Mouse (Mus musculus): ENCODE results near the gene Irf7.

The Irf7 gene

GRCm38 (mm10) chr7:141227796-141228195 is 38.5 kb downstream of the Irf7 start:
- in situ Hi-C loops (cut with MboI; ENCODE audit: low pct_unique_long_range_greater_than_20kb in 1 of 2, low sequenced_read_pairs in 2 of 2, unreplicated experiment in 1 of 2): no loop called here

- in situ Hi-C loops (cut with MboI; ENCODE audit: low pct_unique_long_range_greater_than_20kb in 1 of 2, low sequenced_read_pairs in 2 of 2, unreplicated experiment in 1 of 2): no loop called here
These were observed 39.7 kb downstream of the Irf7 start for GRCm38 (mm10) chr7:141226535-141226934.

DNA sequence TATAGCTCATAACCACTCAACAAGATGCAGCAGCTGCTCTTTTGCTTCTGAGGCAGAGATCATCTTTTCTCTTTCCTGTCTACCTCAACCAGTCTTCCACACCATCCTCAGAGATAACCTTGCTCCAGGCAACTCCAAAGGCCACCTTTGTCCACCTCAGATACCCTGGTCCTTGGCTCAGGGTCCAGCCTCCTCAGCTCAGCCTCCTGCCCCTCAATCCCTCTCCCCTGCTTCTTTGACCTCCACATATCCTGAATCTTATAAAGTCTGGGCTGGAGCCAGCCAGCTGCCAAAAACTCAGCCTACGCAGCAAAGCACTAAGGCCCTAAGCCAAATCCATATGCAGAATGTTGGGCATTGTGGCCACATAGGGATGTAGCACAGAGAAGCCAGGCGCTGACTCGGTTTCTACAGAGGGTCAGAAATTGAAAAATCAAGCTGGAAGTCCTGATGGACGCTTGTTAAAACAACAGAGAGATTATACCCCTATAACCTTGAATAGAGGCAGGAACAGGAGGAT is 43.5 kb downstream of the Irf7 start:
- in situ Hi-C loops (cut with MboI; ENCODE audit: low pct_unique_long_range_greater_than_20kb in 1 of 2, low sequenced_read_pairs in 2 of 2, unreplicated experiment in 1 of 2): no loop called here

DNA sequence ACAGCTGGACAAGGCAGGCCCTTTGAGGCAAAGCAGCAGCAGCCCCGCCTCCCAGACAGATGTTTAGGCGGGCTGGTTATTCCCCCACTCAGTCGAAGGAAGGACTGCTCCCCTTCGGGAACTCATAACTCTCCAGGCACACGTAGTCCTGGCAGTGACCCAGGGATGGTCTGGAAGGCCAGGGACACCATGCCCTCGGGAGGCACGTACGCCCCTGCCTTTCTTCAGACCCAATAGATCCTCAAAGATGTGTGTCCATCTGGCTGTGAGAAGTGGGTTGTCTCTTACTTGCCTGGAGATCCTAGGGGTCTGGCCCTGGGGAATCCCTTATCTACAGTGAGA is 44.2 kb downstream of the Irf7 start:
- in situ Hi-C loops (cut with MboI; ENCODE audit: low pct_unique_long_range_greater_than_20kb in 1 of 2, low sequenced_read_pairs in 2 of 2, unreplicated experiment in 1 of 2): no loop called here

DNA sequence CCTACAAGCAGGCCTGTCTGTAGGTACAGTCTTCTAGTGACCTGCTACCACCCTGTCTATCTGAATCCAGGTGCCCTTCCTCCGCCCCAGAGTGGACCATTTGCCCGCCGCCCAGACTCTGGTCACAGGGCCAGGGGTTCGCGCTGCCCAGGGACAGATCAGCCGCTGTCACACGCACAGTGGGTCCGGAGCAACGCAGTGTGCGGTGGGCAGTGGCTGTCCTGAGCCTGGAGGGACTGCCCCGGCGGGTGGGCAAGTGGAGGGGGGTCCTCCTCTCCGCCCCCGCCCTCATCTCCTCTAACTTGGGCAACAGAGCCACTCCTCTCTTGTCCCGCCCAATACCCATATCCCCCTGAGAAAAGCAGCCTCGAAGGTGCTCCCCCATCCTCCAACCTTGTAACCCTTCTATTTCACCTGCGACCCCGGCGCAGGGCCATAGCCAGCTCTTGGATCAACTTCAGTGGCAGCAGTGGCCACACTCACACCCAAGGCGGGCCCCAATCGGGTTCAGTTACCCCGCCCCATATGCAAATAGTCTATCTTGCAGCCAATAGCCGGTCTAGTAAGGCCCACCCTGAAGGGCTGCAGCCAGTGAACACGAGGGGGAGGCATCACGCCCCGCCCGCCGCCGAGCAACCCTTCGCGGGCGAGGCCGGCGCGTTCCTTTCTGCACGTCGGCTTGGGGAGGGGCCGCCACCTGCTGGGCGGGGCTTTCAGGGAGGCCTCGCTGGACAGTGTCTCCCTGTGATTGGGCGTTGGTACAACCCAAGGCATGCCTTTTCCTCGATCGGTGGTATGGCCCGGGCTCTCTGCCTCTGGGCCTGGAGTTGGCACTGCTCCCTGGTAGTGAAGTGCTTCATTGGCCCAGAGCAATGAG is 44.8 kb downstream of the Irf7 start:
- in situ Hi-C loops (cut with MboI; ENCODE audit: low pct_unique_long_range_greater_than_20kb in 1 of 2, low sequenced_read_pairs in 2 of 2, unreplicated experiment in 1 of 2): no loop called here

- in situ Hi-C loops (cut with MboI; ENCODE audit: low pct_unique_long_range_greater_than_20kb in 1 of 2, low sequenced_read_pairs in 2 of 2, unreplicated experiment in 1 of 2): no loop called here
These were observed 45.9 kb downstream of the Irf7 start for GRCm38 (mm10) chr7:141220377-141220776.

GRCm38 (mm10) chr7:141219558-141220099 is 46.7 kb downstream of the Irf7 start:
- in situ Hi-C loops (cut with MboI; ENCODE audit: low pct_unique_long_range_greater_than_20kb in 1 of 2, low sequenced_read_pairs in 2 of 2, unreplicated experiment in 1 of 2): no loop called here

- in situ Hi-C loops (cut with MboI; ENCODE audit: low pct_unique_long_range_greater_than_20kb in 1 of 2, low sequenced_read_pairs in 2 of 2, unreplicated experiment in 1 of 2): no loop called here
These were observed 47.6 kb downstream of the Irf7 start for GRCm38 (mm10) chr7:141218557-141219133.

DNA sequence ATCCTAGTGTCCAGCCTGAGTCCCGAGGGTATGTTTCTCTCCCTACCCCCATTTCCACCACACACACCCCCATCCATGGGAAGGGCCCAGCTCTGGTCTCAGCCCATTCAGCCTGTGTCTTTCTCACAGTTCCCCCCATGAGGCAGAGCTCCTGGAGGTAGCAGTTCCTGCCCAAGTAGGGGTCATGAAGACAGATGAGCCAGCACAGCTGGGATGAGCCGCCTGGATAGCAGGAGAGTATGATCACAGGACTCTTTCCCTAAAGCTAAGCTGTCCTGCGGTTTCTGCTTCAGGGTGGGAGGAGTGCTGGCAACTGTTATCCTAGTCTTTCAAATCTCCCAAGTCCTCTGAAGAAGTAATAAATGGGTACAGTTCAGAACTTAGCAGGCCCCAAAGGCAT is 48.1 kb downstream of the Irf7 start:
- in situ Hi-C loops (cut with MboI; ENCODE audit: low pct_unique_long_range_greater_than_20kb in 1 of 2, low sequenced_read_pairs in 2 of 2, unreplicated experiment in 1 of 2): no loop called here

- in situ Hi-C loops (cut with MboI; ENCODE audit: low pct_unique_long_range_greater_than_20kb in 1 of 2, low sequenced_read_pairs in 2 of 2, unreplicated experiment in 1 of 2): no loop called here
These were observed 48.8 kb downstream of the Irf7 start for GRCm38 (mm10) chr7:141217343-141218013.

GRCm38 (mm10) chr7:141216894-141217293 is 49.4 kb downstream of the Irf7 start:
- in situ Hi-C loops (cut with MboI; ENCODE audit: low pct_unique_long_range_greater_than_20kb in 1 of 2, low sequenced_read_pairs in 2 of 2, unreplicated experiment in 1 of 2): no loop called here

DNA sequence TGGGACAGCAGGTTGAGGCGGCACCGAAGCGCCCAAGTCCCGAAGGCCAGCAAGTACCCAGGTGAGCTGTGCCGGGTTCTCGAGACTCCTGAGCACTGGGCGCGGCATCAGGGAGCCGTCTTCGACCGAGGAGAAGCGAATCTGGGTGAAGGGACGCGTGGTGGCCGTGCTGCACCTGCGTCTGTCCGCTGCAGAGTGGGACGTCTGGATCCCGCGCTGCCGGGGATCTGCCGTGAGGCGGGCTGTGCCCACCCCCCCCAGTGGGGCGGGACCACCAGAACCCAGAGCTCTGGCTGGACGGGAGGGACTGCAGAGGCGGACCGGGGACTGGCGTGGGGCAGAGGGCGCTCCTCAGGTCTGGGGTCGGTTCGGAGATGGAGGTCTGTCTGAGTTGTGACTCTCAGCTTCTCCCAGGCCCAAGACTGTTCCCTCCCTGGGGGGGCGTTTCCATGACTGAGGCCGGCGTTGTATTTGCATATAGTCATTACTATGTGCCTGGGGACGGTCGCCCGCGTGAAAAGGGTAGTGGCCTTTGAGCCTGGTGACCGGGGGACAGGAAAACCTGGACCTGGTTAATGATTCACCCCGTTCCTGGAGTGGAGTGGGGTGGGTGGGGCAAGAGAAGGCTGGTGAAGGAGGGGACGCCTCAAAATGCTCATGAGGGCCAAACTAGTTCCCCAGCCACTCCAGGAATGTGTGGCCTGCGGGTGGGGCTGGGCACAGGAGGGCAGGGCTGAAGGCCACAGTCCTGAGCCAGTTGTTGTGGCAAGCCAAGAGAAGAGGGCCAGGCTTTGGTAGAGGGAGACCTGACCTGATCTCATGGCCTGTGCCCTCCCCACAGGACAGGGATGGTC is 50.2 kb downstream of the Irf7 start:
- in situ Hi-C loops (cut with MboI; ENCODE audit: low pct_unique_long_range_greater_than_20kb in 1 of 2, low sequenced_read_pairs in 2 of 2, unreplicated experiment in 1 of 2): no loop called here

DNA sequence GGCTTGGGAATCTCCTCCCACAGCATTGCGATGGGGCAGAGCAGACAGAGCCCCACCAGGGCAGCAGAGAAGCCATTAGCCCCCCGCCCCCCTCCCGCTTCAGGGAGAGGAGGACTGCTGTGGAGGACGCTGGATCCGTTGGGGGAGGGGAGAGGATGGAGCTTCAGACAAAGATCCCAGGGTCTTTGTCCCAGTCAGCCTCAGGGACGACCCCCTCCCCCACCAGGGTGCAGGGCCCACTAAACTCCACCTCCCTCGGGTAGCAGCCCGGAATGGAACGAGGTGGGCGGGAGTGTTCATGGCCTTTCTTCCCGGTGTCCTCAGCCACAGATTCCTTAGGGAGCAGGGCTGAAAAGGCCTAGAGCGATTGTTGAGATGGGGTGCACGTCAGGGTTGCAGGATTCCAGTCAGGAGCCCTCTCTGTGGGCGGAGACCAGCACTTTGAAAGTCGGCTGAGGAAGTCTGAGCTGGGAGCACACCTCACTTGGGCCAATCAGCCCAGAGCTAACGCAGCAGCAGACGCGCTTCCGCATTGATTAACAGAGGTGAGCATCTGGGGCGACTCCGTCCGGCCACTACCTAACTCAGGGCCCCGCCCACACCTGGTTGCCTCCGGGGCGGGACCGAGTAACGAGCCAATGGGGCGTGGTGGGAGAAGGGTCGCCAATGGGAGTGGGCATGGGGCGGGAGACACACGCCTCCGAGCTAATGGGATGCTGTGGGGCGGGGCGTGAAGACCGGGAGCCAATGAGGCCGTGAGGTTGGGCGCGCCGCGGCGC is 51.0 kb downstream of the Irf7 start, which contains the start of gene Rassf7:
TSS of gene Rassf7 (plus strand) at position 760 of the 779 bp plus-strand sequence.
- in situ Hi-C loops (cut with MboI; ENCODE audit: low pct_unique_long_range_greater_than_20kb in 1 of 2, low sequenced_read_pairs in 2 of 2, unreplicated experiment in 1 of 2): no loop called here

DNA sequence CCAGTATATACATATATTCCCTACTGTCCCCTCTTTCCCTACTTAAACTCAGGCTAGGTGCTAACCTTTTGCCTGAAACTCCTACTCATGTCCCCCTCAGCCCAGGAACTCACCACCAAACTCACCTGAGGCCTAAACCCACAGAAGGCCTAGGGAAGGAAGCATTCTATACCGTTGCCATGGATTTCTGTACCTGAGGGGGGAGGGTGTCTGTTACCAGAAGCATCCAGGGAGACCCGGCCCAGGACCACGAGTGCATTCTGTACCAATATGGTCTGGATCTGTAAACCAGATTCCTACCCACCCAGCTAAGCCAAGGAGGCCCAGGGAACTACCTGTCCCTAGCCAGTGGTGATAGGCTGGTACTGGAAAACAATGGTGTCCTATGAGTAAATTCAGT is 52.0 kb downstream of the Irf7 start:
- in situ Hi-C loops (cut with MboI; ENCODE audit: low pct_unique_long_range_greater_than_20kb in 1 of 2, low sequenced_read_pairs in 2 of 2, unreplicated experiment in 1 of 2): no loop called here

DNA sequence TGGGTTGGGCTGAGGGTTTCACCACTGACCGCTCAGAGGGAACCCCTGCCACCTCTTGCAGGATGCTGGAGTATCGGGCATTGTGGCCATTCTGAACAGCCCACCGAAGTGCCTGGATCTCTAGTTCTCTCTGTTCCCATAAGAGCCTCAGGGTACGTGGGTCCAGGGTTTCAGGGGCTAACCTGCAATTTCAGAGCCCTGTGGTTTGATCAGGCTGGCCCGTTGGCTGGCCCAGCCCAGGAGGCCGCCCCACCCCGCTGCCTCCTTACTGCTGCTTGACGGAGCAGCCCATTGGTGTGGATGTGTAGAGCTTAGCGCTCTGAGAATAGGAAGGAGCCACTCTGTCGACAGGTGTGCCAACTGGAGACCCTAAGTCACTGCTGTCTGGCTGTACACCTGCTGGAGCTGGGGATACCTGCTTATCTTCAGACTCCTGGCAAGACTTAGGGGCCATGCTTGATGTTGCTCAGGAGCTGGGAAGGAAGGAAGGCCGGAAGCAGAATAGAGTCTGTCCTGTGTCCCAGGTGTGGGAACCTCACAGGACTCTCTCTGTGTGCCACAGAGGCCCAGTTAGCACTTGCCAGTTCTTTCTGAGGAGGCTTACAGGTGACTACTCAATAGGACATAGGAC is 52.6 kb downstream of the Irf7 start, which contains the start of gene Lmntd2:
TSS of gene Lmntd2 (minus strand) at position 476 of the 631 bp plus-strand sequence.
- in situ Hi-C loops (cut with MboI; ENCODE audit: low pct_unique_long_range_greater_than_20kb in 1 of 2, low sequenced_read_pairs in 2 of 2, unreplicated experiment in 1 of 2): no loop called here

- in situ Hi-C loops (cut with MboI; ENCODE audit: low pct_unique_long_range_greater_than_20kb in 1 of 2, low sequenced_read_pairs in 2 of 2, unreplicated experiment in 1 of 2): no loop called here
These were observed 53.1 kb downstream of the Irf7 start for GRCm38 (mm10) chr7:141213133-141213532.

Data from mouse embryonic stem cell (cell line).